Mouse (Mus musculus): Measurements from ENCODE around the gene Olfr541.

GRCm38 (mm10) chr7:140754556-140754955 is 57.5 kb downstream of the Olfr541 start:
- TF ChIP-seq POLR2A (IDR thresholded peaks at IDR 0.05; ENCODE audit: low read depth, low read length) (no peak), CTCF (IDR thresholded peaks at IDR 0.05; ENCODE audit: borderline replicate concordance, insufficient read depth, low read length) (no peak)
